In the genomic region with DNA sequence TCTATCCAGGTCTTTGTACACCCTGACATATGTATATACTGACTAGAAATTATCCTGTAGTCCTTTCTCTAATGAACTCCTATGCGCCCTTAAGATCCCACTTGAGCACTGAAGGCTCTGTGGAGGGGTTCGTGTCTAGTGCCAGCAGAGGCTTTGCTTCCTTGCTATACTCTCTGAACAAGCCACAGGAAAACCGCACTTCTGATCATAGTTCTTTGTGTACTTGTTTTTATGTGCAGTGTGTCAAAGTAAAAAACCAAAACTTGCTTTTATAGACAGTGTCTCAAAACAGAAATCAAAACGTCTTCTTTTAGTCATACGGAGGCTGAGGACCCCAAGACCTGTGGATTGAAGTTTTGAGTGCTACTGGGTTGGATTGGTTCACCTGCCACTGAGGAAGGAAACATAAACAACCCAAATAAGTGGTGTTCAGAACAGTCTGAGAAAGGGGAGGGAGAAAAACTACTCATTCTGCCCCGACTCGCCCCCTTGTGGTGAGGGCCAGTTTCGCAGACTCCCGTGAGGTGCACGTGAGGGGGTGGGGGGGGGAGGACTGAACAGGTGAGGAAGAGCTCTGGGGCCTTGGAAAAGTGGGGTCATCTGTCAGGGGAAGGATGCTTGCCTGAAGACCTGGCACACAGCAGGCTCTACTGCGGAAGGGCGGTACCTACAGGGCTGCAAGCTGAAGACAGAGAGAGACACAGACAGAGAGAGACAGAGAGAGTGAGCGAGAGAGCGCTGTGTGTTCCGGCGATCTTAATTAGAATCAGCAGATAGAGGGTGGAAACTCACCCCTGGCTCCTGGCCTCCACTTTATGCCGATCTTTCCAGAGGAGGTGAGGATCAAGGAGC, we compare ENCODE assay signal across 9 mouse cellular contexts. TPM values are rescaled to one million over a fixed set of nuclear protein-coding genes. Genes with fewer than 3 reads are reported as not detected.
DNase-seq lines count a peak whose midpoint lies in the region; ATAC-seq and TF ChIP-seq lines count a peak whose summit lies in the region.
"Had no signal": no experiment of that assay in that cellular context is flagged by ENCODE, and none has a peak within 500 bp of the region (broad histone marks: within the 10 kb centered on the region; RNA-seq: fewer than 3 reads in every experiment).

No protein-coding gene starts in this region.

- peak; percentile 46 for TF ChIP-seq CTCF in E14TG2a.4 (conservative IDR thresholded peaks at IDR 0.05; ENCODE audit: low read length)
- peak; percentile 82 for TF ChIP-seq CTCF in liver, embryonic 14.5 days (IDR thresholded peaks at IDR 0.05; ENCODE audit: low read depth)
- peak; percentile 67; the same call in 1 of the 2 replicates for TF ChIP-seq CTCF in olfactory bulb, adult 2 months (IDR thresholded peaks at IDR 0.05; ENCODE audit: insufficient read depth, low read depth, low read length)

- no peak for TF ChIP-seq EP300 in liver, embryonic 14.5 days (IDR thresholded peaks at IDR 0.05; ENCODE audit: low read depth)

- no peak overlapping the region for H3K27ac ChIP-seq in heart, embryonic 10.5 days
- no peak overlapping the region for H3K27ac ChIP-seq in liver, embryonic 14.5 days
- no peak overlapping the region for H3K27ac ChIP-seq in olfactory bulb, adult 2 months (ENCODE audit: insufficient read depth, low read depth, low read length)
- H3K27ac ChIP-seq: macrophage had no signal

- DNase-seq in heart, embryonic 10.5 days (ENCODE audit: low spot score): peak; percentile 53
- no peak for DNase-seq in heart, adult 9 months (ENCODE audit: low spot score in 2 of 2)
- DNase-seq in cerebellum, postnatal 25 days: peak; percentile 20 to 57
- peak; percentile 14 to 40 for DNase-seq in heart, postnatal 36 days
- no peak for DNase-seq in liver, embryonic 14.5 days (ENCODE audit: low read depth in 3 of 3, low spot score in 3 of 3)
- DNase-seq in frontal cortex, postnatal 10 days (ENCODE audit: low spot score in 2 of 2): no peak

- intact Hi-C loops in heart, postnatal 36 days (cut with DNase I): loop anchor here (10.0 kb wide), 1 partner anchor 103 kb away; no protein-coding TSS in a partner anchor

- ATAC-seq in liver, embryonic 14.5 days (ENCODE audit: insufficient read depth): no peak

- 0 out of 2 replicates have a peak overlapping the region, but pooled peaks have one; percentile 2 for H3K4me3 ChIP-seq in heart, embryonic 10.5 days
- peak overlapping the region; percentile 69 for H3K4me3 ChIP-seq in E14TG2a.4 (replicated peaks; ENCODE audit: low read length)
- no peak overlapping the region for H3K4me3 ChIP-seq in liver, embryonic 14.5 days (ENCODE audit: insufficient read depth in 1 of 2, low read depth in 2 of 2, low read length in 2 of 2)
- no peak overlapping the region for H3K4me3 ChIP-seq in olfactory bulb, adult 2 months (ENCODE audit: insufficient read depth, low read depth, low read length)

- no peaks in the 10 kb centered on the region for H3K27me3 ChIP-seq in heart, embryonic 10.5 days (ENCODE audit: insufficient read depth, poor library complexity, severe bottlenecking)
- no peaks in the 10 kb centered on the region for H3K27me3 ChIP-seq in E14TG2a.4 (ENCODE audit: insufficient read depth, low read length)
- H3K27me3 ChIP-seq in liver, embryonic 14.5 days (ENCODE audit: control insufficient read depth, insufficient read depth, low read length): no peaks in the 10 kb centered on the region

- no peaks in the 10 kb centered on the region for H3K36me3 ChIP-seq in heart, embryonic 10.5 days
- H3K36me3 ChIP-seq in E14TG2a.4 (ENCODE audit: insufficient read depth, low read length): no peaks in the 10 kb centered on the region
- no peaks in the 10 kb centered on the region for H3K36me3 ChIP-seq in liver, embryonic 14.5 days (replicated peaks; ENCODE audit: control insufficient read depth, insufficient read depth, low read depth)

- H3K9ac ChIP-seq in liver, embryonic 14.5 days (replicated peaks): no peak overlapping the region

- H3K4me2 ChIP-seq in liver, embryonic 14.5 days (ENCODE audit: low read depth): no peak overlapping the region

- no peak for TF ChIP-seq POLR2A in olfactory bulb, adult 2 months (IDR thresholded peaks at IDR 0.05; ENCODE audit: insufficient read depth, low read depth, low read length)

- H3K4me1 ChIP-seq in heart, embryonic 10.5 days: 0 out of 2 replicates have a peak, but pooled peaks cover 5% of the 10 kb centered on the region
- peaks cover 18% of the 10 kb centered on the region for H3K4me1 ChIP-seq in E14TG2a.4 (replicated peaks; ENCODE audit: low read depth, low read length)
- no peaks in the 10 kb centered on the region for H3K4me1 ChIP-seq in liver, embryonic 14.5 days (replicated peaks; ENCODE audit: control insufficient read depth in 2 of 2, insufficient read depth in 2 of 2, low read length in 1 of 2)
- peaks cover 3% of the 10 kb centered on the region; the same call in 1 of the 2 replicates for H3K4me1 ChIP-seq in olfactory bulb, adult 2 months (ENCODE audit: control insufficient read depth, insufficient read depth, low read length)

- 37% methylated on average over 17 of the region's 17 CpGs for WGBS in heart, embryonic 10.5 days
- 31% methylated on average over 17 of the region's 17 CpGs for WGBS in liver, embryonic 14.5 days (ENCODE audit: insufficient replicate concordance)
- WGBS in olfactory bulb, adult 2 months: 38% methylated on average over 17 of the region's 17 CpGs

- H3K9me3 ChIP-seq in heart, embryonic 10.5 days: no peaks in the 10 kb centered on the region
- peaks cover 11% of the 10 kb centered on the region for H3K9me3 ChIP-seq in E14TG2a.4 (ENCODE audit: low read length)
- H3K9me3 ChIP-seq in liver, embryonic 14.5 days (ENCODE audit: control insufficient read depth, low read length): no peaks in the 10 kb centered on the region

RNA-seq across cellular contexts. Expression of a gene that starts 48.3 kb away (rescaled TPM):
- polyA plus RNA-seq in heart, embryonic 10.5 days (2016; fragmentation: Nextera tagmentation; extraction: Ambion mirVana): 64.8 and 85.9 TPM in 2 replicates
- 100 to 1,000 TPM; 109 to 118 TPM for total RNA-seq in heart, postnatal 36 days (2021)
- polyA plus RNA-seq in liver, embryonic 14.5 days (2012; rRNA removed): 36.5 and 49.2 TPM in 2 replicates
- 36.3 and 37.3 TPM in 2 replicates for polyA plus RNA-seq in liver, embryonic 14.5 days (2014; fragmentation: Nextera tagmentation; extraction: Ambion mirVana)
- not detected in 2 replicates for polyA plus RNA-seq in olfactory bulb, adult 2 months (2012; ENCODE audit: insufficient read depth, insufficient read length, low replicate concordance, missing spikeins)

Comparison
In these comparisons a context has a peak if more than half of its experiments do, and no peak if none do; other contexts are left out.
1. DNase-seq: peak in heart, embryonic 10.5 days (single experiment), cerebellum, postnatal 25 days (2 of 2) and heart, postnatal 36 days (2 of 2); none in heart, adult 9 months (0 of 2), liver, embryonic 14.5 days (0 of 3) and frontal cortex, postnatal 10 days (0 of 2).
2. H3K4me3 ChIP-seq: peak in heart, embryonic 10.5 days (single experiment) and E14TG2a.4 (single experiment); none in liver, embryonic 14.5 days (0 of 2) and olfactory bulb, adult 2 months (single experiment).
3. Peak in every context shown above with its lines, with median percentiles within 50 percentile points of each other: CTCF ChIP-seq.